Mouse (Mus musculus) testis, postnatal 10 days (tissue): ENCODE measurements at regions not wholly inside any gene's neighbourhood (a gene's known extent, or its start where the extent isn't known, plus 50 kb on each side); places are given as distances from the start of the nearest gene placed in this dataset.

Experiments used
- DNase-seq: peaks from one replicate; pipeline ENCODE4 v3.0.0; 2021; ENCODE audit warnings: low spot score

DNA sequence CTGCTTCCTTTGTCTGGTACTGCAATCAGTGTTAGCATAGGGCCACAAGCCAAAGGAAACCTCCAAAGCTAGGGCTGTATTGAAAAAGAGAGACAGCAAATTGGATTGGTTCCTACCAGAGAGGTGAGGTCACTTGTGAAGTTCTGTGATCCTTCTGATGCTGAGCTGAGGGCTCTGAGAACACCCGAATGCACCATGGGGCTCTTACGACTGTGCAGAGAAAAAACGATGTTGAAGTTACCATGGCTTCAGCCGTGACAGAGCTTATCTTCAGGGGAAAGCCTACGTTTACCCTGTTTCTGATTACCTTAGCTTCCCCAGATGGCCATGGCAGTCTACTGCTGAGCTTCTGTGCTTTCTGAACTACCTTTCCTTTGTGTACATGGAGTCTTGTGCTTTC lies 53.9 kb upstream of the Fmo9 start:
- no peak for DNase-seq

DNA sequence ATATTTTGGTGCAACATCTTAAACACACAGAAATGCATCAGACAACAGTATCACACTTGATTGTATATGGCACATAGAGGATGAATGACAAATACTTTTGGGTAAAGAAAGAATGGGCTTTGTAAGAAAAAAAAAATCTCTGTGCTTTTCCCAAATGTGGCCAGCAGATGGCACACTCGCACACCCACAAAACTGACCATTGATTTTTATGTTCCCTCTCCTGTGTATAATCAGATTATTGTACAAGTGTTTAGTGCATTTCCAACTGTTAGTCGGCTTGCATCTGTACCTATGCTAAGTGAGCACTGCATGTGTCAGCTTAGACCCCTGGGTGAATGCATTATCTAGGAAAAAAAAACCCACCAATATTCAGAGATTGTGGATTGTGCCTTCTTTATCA lies 56.4 kb upstream of the Fmo9 start:
- DNase-seq, result peak; percentile 44

DNA sequence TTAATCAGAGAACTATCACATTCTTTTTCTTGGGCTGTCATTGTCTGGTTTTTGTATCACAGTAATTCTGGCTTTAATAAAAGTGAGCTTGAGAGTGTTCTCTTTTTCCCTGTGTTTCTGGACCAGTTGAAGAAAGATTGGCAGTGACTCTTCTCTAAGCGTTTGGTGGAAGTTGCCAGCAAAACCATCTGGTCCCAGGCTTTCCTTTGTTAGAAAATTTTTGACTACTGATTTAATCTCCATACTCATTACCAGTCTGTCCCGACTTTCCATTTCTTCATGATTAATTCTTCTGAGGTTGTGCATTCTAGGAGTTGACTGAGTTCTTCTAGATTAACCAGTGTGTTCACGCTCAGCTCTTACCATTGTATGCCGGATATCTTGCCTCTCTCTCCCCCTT lies 68.6 kb upstream of the Fmo9 start:
- no peak for DNase-seq

DNA sequence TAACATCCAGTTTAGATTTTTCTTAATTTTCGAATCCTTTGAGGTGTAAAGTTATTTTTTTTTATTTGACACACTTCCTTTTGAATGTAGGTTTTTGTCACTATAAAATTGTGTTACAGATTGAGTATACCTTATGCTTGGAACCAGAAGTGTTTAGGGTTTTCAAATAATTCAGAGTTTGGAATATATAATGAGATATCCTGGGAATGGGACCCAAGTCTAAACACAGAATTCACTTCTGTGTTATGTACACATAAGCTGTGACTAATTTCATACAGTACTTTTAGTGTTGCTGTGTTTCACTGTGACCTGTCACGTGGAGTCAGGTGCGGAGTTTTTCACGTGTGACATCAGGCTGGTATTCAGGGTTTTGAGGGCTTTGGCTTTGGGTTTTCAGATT lies 69.1 kb upstream of the Fmo9 start:
- DNase-seq, result no peak

DNA sequence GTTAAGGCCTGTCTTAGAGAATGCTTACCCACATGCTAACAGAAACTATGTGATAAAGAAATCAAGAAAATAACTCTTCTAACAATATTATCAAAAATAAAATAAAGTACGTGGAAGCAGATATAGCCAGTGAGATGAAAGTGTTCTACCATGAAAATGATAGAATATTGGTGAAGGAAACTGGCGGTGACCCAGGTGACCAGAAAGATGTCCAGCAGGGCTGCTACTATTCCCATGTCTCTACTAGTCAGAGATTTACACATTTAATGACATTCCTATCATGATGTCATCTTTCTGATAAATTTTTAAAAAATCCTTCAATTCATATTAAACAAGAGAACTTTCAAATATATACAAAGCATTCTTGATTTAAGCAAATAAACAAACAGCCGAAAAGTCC lies 69.8 kb upstream of the Fmo9 start:
- no peak for DNase-seq

DNA sequence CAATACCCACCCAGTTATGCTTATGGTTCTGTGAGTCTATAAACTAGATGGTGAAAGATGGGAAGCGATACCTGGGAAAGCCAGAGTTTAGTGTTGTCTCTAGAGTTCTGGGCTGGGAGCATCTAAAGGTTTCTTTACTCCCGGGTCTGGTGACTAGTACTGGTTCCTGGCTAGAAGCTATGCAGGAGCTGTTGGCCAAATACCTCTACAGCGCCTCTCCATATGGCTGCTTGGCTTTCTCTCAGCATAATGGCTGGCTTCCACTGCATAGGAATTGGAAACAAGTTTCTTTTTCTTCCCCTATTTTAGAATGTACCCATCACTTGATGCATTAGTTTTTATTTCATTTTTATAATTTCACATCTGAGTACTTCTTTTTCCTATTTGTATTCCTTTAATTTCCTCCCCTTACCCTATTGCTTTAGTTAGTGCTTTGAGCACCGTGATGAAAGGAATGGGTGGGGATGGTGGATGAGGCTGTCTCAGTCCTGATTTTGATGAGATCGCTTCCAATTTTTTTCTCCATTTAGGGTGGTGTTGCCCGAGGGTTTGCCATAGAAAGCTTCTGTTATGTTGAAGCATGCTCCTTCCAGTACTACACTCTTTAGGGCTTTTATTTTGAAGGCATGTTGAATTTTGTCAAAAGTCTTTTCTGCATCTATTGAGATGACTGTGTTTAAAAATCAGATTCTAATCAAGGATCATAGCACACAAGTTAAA lies 71.5 kb upstream of the Fmo9 start:
- no peak for DNase-seq

DNA sequence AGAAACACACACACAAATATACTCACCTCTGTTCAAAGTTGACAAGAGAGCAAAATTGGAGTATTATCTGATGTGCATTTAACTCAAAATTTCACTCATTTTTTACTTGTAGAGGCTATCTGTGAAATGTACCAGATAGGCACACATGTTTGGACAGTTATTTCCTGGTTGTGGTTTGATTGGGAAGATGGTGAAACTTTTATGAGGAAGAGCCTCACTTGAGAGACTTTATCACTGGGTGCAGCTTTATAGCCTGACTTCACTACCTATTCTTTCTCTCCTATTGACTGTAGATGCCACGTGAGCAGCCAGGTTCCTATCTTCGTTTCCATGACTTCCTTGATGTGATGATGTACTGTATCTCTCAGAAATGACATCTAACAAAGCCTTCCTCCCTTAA lies 77.3 kb upstream of the Fmo9 start:
- no peak for DNase-seq

DNA sequence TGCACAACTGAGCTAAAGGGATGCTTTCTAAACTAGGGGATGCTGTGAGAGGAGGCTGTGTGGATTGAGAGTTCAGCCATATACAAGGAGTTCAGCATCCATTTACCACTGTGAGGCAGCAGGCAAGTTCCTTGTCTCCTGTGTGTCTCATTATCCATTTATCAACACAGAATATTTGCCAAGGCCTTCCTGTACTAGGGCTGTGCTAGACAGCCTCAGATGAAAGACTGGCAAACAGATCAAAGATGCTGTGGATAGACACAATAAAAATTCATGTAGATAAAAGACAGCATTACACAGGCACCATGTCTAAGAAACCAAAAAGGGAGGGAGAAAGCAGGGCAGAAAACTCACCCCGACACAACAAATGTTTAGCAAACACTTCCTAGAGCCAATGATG lies 91.5 kb upstream of the Fmo9 start:
- no peak for DNase-seq

DNA sequence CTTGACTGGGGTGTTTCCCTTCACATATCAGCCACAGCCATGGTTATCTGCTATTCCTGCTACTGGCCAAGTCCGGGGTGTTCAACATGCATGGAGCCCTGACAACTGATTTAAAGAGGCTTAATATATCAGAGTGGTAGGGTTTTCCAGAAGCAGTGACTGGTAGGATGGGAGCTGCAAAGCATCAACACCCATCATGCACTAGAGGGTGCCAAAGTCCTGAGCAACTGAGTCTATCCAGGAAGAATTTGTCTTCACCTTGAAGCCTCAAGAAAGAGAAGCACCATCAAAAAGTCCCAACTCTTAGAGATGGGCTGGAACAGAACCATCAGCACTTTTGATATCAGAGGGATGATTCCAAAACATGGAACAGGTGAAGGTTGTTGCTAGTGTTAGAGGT lies 100.5 kb upstream of the Fmo9 start:
- DNase-seq, result no peak

DNA sequence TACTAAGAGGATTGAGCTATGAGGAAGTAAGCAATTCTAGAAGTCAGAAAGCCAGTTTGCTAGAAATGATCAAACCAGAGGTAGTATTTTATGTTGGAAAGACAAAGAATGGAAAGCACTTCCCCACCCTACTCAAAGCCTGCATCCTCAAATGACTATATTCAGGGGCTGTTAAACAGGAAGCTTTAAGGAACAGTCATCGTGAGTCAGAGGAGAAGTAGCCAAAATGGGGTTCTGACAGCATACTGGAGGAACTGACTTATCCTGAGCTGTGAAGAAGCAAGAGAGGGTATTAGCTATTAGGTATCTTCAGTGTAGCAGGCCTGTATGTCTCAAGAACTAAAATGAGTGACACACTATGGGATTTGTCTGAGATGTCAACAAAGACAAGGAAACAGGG lies 106.3 kb upstream of the Fmo9 start:
- DNase-seq, result no peak

DNA sequence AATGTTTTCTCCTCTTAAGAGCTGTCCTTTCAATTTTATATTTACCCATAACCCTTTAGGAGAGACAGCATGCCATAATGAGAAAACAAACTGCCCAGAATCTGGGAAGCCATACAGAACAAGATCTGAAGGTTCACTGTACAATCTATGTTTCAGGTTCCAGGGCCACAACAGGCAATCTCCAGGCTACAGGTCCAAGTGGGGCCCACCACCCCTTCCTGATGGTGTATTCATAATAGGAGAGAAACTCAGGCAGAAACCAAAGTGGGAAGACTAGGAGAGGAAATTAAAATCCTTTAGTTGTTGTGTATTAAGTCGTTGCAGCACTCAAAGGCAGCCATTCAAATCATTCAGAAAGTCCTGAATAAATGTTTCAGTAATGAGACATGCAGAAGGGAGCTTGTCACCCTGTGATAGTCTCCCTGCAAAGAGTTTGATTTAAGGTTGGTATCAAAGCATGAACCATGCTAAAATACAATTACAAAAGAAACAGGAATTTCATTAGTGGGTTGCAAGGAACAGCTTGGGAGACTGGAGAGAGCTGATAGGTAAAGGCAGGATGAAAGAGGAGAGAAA lies 107.3 kb upstream of the Fmo9 start:
- DNase-seq, result no peak

DNA sequence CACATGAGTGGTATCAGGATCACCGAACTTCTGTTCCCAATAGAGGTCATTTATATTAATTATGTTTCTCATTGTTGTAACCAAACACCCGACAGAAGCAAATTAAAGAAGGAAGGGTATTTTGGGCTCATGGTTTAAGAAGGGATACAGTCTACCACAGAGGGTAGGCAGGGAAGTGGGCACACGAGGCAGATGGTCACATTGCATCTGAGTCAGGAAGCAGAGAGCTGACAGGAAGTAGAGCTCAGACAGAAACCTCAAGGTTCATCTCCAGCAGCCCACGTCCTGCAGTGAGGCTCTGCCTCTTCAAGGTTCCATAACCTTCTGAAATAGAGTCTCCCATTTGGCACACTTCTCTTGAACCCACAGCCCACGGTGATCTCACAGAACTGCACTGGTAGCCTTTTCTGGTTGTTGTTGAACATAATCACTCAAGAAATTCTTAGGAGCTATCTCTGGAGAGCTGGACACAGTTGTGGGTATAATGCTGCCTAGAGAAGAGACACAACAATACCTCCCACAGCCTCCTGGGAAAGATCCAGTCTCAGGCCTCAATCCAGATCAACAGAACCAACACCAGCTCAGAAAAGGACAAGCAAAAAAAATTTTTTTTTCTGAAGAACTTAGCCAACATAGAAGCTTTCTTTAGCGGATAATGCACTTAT lies 111.5 kb upstream of the Fmo9 start:
- DNase-seq, result no peak

DNA sequence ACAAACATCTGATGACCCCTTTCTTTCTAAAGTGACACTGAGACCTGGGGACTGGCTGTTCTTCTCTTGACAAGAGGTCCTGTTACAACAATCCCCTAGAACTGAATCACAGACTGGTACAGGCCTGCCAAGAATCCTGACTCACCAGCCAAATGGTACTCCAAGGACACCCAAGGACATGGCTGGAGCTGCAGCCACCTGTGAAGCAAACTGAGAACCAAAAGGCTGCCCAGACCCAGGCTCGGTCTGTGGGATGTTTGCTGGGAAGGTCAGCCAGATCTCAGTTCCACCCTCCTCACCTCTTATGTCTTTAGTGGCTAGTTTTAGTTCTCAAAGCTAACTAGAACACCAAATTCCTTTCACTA lies 112.1 kb upstream of the Fmo9 start:
- no peak for DNase-seq

DNA sequence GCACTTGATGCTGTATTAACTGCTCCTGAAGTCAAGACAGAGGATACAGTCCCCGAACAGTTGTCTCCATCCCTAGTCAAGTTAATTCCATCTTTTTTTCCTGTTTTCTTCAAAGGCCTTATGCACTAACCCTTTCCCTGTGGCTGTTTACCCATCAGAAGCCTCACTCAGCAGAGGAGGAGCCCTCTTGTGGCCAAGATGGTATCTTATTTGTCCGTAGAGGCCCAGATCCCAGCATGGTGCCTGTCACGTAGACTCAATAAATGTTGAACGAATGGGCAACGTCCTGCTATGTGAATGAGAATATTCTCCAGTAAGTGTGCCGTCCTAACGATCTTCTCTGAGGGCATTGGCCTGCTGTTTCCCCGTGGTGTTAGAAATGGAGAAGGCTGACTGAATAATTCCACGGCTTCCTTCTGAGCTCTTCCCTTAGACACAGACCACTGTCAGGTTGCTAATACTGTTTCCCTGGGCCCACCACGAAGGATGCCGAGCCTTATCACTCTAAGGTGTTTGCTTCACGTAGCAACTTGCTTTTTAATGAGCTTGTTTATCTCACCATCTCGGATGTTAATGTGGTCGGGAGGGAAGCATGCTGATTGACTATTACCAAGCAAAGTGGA lies 113.1 kb upstream of the Fmo9 start:
- DNase-seq, result no peak

DNA sequence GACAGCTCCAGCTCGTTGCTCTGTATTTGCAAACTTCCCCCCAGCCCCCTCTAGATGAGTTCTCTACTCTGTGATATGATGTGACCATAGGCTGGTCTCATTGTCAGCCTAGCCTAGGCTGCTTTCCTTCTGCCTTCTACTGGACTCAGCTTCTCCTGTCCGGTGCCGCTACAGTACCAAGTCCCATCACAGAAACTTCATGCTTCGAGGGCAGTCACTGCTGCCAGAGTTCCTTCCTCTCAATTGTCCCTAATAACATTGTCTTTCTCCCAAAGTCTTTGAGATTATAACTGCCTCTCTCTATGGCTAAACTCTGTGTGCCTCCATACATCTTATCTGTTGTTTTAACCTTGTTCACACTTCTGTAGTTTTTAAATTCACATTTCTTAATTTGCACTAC lies 114.0 kb upstream of the Fmo9 start:
- no peak for DNase-seq

DNA sequence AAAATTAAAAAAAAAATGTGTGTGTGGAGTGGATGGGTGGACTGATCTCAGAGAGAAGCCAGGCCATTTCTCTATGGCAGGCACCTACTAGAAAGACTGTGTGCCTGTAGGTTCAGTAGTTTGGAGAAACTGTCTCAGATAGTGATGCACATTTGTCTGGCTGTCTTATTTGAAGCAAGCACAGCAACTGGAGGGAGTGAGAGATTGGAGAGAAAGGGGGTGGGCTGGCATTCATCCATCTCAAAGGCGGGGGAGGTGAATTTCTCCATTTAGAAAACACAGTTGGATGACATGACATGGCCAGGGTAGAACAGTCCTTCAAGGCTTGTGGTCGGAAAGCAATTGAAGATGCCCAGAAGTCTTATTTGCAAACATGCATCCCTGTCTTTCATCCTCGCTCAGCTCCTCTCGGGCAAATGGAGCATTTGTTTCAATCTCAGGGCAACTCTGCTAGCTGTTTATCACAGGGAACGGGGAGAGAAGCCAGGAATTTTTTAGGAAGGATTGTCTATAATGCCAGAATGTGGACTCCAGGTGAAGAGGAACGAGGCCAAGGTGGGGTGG lies 114.8 kb upstream of the Fmo9 start:
- DNase-seq, result no peak

DNA sequence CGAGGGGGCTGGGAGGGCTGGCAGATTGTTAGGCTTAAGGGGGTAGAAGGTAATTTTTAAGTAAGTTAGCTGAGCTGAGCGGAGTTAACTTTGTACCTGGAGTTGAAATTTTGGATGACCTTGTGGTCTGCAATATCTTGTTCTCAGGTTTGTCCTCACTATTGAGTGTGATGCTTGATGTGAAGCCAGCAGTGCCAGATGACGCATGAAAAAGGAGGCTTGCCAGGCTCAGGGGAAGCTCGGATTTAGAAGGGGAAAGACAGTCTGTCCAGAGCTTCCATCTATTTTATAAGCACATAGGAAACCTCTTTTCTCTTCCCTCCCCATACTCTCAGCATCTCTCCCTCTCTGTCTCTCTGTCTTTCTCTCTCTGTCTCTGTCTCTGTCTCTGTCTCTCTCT lies 115.3 kb upstream of the Fmo9 start:
- no peak for DNase-seq

DNA sequence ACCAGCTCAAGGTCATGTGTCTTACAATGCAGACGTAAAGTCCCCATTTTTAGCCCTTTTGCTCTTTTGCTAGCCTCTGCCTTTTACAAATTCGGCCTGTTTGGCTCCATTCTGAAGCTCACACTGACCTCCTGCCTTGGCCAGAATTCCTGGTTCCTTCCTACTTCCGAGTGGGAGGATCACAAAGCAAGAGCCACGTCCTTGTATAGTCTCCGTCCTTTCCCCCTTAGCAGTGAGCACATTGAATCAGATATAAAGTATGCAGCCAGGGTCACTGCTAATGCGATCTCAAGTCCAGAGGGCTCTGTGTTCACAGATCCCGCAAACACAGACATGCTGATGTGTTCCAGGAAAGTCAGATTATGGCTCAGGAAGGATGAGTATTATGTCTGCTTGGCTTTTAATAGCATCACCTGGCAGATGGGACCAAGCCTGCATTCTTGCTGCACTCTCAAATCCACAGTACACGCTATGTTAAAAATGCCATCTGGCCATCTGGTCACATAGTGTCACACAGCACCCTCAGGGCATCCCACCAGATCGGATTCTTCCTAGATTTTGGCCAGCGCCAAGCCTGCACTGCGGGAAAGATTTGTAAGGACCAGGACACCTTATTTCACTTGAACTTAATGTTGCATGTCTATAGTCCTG lies 119.4 kb upstream of the Fmo9 start:
- DNase-seq, result no peak

DNA sequence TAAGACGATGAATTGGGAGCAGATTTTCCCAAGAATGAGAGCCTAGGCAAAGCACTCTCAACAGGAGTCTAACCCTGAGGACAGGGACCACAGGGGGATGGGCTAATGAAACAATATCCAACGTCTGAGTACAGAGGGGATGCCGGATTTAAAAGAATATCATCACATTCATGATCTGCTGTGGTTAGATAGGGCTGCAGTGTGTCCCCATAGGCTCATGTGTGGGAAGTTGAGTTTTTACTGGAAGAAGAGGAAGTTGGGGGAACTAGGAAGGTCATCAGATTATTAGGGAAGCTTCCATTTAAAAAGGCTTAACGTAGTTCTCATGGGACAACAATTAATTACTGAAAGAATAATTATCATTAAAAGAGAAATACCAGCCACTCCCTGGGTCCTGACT lies 120.3 kb upstream of the Fmo9 start:
- no peak for DNase-seq

DNA sequence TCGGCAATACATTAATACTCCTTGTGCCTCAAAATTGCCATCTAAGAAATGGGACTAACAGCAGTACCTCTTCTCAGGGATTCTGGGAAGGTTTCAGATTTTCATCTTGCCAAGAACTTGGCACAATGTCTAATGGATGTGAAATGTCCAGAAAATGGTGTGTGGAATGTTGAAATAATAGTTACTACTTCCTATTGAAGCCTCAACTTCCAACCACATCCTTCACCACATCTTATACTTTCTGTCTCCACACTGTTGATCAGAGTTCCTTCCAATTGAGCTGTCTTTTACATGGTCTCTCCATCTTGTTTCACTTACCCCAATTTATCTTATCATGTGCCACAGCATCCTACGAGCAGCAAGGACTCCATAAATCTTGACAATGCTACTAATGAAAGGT lies 122.3 kb upstream of the Fmo9 start:
- DNase-seq, result no peak

DNA sequence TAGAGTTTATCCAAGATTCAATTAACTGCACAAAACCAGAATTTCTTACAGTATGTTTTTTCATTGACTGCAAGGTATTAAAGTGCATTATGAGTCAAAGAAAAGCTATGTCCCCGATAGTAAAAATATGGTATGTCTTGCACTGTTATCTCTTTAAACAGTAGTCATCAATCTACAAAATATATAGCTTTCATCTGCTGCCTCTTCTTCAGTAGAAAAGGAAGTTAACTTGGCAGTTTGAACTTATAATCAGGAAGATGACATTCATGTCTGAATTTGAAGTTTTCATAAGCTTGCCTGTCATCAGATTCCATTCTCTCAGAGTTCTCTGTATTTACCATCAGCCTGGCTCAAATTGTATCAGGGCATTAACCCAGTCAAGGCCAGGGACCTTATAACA lies 122.7 kb upstream of the Fmo9 start:
- DNase-seq, result no peak

DNA sequence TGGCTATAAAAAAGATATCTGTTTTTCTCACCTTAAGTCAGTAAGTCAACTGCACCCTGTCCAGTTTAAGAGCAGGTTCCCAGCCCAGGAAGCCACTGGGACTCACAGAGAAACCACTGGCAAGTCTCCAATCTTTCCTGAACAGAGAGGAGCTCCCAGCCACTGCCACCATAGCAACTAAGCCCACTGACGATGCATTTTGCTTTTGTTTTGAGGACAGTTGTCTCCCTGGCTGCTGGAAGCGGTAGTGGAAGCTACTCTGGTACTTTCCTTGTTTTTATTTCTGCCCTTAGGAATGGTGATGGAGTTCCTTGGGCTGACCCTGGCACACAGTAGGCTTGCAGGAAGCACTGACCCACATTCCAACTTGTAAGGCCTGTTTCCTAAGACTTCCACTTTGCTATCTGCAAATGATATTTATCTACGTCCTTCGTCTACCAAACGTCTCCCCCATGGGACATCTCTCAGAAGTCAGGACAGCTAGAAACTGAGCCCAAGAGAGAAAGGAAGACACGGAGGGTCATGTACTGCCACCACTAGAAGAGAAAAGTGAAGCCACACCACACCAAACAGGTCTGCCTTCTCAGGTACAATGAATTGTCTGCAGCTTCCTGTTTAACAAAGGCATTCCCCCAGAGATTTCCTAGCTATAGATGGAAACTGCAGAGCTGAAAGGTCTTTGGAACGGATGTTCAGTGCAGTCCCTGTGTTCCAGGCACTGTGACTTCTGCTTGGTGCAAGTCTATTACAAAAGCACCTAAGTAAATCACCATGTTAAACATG lies 125.7 kb upstream of the Fmo9 start:
- no peak for DNase-seq
